Comparison of ENCODE assay signal across 8 mouse cellular contexts in the genomic region with DNA sequence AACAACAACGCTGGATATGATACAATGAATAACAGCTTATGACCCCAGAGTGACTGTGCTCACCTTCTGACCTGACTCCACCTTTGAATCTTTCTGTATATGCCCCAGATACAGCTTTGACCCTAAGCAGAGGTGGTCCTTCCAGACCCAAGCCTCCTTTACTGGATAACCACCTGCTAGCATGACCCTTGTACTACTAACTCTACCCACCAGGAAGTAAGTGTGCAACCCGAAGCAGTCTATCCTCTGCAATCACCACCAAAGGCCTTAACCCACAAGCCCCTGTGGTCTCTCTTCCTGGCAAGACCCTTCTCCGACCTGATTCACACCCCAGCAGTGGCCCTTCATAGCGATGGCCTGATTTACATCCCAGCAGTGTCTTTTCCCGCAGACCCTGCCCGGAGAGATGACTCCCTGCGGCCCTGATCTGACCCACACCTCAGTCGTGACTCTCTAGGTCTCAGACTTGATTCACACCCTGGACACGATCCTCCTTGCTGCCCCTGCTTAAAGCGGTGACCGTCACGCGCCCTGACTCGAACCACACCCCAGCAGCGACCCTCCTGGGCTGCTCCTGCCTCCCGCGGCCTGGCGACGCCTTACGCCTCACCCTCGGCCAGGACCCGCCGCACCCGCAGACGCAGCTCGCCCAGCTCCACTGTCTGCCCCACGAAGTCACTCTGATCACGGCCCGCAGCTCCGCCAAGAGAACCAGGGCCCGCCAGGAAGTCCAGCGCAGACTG. TPM values are rescaled to one million over a fixed set of nuclear protein-coding genes. Genes with fewer than 3 reads are reported as not detected.
A peak's percentile ranks its signal among the peaks of the same experiment; 100 is the strongest.
DNase-seq lines count a peak whose midpoint lies in the region; ATAC-seq lines count a peak whose summit lies in the region.

No protein-coding gene starts in this region.

- WGBS in forebrain, embryonic 12.5 days: 3% methylated on average over 32 of the region's 32 CpGs
- 1% methylated on average over 32 of the region's 32 CpGs for WGBS in liver, embryonic 12.5 days (ENCODE audit: insufficient replicate concordance)
- 2% methylated on average over 32 of the region's 32 CpGs for WGBS in stomach, embryonic 14.5 days

- ATAC-seq in forebrain, embryonic 12.5 days (ENCODE audit: low FRiP score): peak; percentile 83
- ATAC-seq in liver, embryonic 12.5 days: peak; percentile 87
- ATAC-seq in stomach, embryonic 14.5 days (ENCODE audit: insufficient number of reproducible peaks, insufficient read depth, low FRiP score, low read depth): peak; percentile 89

- peaks cover 7% of the 10 kb centered on the region for H3K36me3 ChIP-seq in forebrain, embryonic 12.5 days (replicated peaks)
- H3K36me3 ChIP-seq in liver, embryonic 12.5 days: peaks cover 14% of the 10 kb centered on the region
- H3K36me3 ChIP-seq in stomach, embryonic 14.5 days (ENCODE audit: control insufficient read depth, insufficient read depth, low read length): peaks cover 7% of the 10 kb centered on the region

- peak overlapping the region; percentile 85 for H3K27ac ChIP-seq in forebrain, embryonic 12.5 days
- H3K27ac ChIP-seq in liver, embryonic 12.5 days: peak overlapping the region; percentile 85
- peak overlapping the region; percentile 49 for H3K27ac ChIP-seq in stomach, embryonic 14.5 days (ENCODE audit: low read length)

- DNase-seq in layer of hippocampus, adult 11-12 months (ENCODE audit: low spot score): peak; percentile 31
- DNase-seq in layer of hippocampus, postnatal 36 days: no peak
- peak; percentile 41 for DNase-seq in MEL-GATA-1-ER (ENCODE audit: extremely low read depth, low read depth)
- no peak for DNase-seq in layer of hippocampus, postnatal 25 days (ENCODE audit: extremely low spot score in 1 of 2, low spot score in 1 of 2)
- no peak for DNase-seq in layer of hippocampus, adult 8-10 months (ENCODE audit: low spot score in 2 of 2)

- H3K4me3 ChIP-seq in forebrain, embryonic 12.5 days (replicated peaks): peak overlapping the region; percentile 65
- H3K4me3 ChIP-seq in liver, embryonic 12.5 days: peak overlapping the region; percentile 76
- peak overlapping the region; percentile 89 for H3K4me3 ChIP-seq in stomach, embryonic 14.5 days (ENCODE audit: low read depth, low read length)

- H3K4me1 ChIP-seq in forebrain, embryonic 12.5 days: peaks cover 22% of the 10 kb centered on the region
- peaks cover 51% of the 10 kb centered on the region for H3K4me1 ChIP-seq in liver, embryonic 12.5 days
- H3K4me1 ChIP-seq in stomach, embryonic 14.5 days (ENCODE audit: control insufficient read depth, insufficient read depth, low read length): peaks cover 6% of the 10 kb centered on the region

- no peaks in the 10 kb centered on the region for H3K27me3 ChIP-seq in forebrain, embryonic 12.5 days
- no peaks in the 10 kb centered on the region for H3K27me3 ChIP-seq in liver, embryonic 12.5 days (replicated peaks)
- H3K27me3 ChIP-seq in stomach, embryonic 14.5 days (ENCODE audit: control insufficient read depth, insufficient read depth, low read length): no peaks in the 10 kb centered on the region

- H3K9me3 ChIP-seq in forebrain, embryonic 12.5 days: no peaks in the 10 kb centered on the region
- H3K9me3 ChIP-seq in liver, embryonic 12.5 days (replicated peaks): no peaks in the 10 kb centered on the region
- no peaks in the 10 kb centered on the region for H3K9me3 ChIP-seq in stomach, embryonic 14.5 days (ENCODE audit: control insufficient read depth, low read depth, low read length)

- H3K4me2 ChIP-seq in forebrain, embryonic 12.5 days: peak overlapping the region; percentile 91
- H3K4me2 ChIP-seq in liver, embryonic 12.5 days: peak overlapping the region; percentile 89
- H3K4me2 ChIP-seq in stomach, embryonic 14.5 days (replicated peaks; ENCODE audit: low read depth, low read length): peak overlapping the region; percentile 96

- H3K9ac ChIP-seq in forebrain, embryonic 12.5 days: peak overlapping the region; percentile 77
- H3K9ac ChIP-seq in liver, embryonic 12.5 days: peak overlapping the region; percentile 84
- peak overlapping the region; percentile 89 for H3K9ac ChIP-seq in stomach, embryonic 14.5 days (replicated peaks; ENCODE audit: low read depth, low read length)

RNA-seq across cellular contexts. Expression of a gene that starts 0.5 kb away (rescaled TPM):
- total RNA-seq in layer of hippocampus, postnatal 36 days (2021): 10 to 100 TPM; 89.4 to 97.6 TPM
- 57.7 and 61.0 TPM in 2 replicates for polyA plus RNA-seq in forebrain, embryonic 12.5 days (2016; fragmentation: Nextera tagmentation; extraction: Ambion mirVana)
- 42.1 and 42.8 TPM in 2 replicates for polyA plus RNA-seq in liver, embryonic 12.5 days (2016; fragmentation: Nextera tagmentation; extraction: Ambion mirVana)
- 49.9 and 50.4 TPM in 2 replicates for polyA plus RNA-seq in stomach, embryonic 14.5 days (2014; fragmentation: Nextera tagmentation; extraction: Ambion mirVana)
- 100 to 1,000 TPM in 1 of 2 experiments, 10 to 100 TPM in 1; 95.7 to 103 TPM for total RNA-seq in layer of hippocampus, postnatal 25 days (2021)
- total RNA-seq in layer of hippocampus, adult 8-10 months (2022): 100 to 1,000 TPM in 2 of 4 experiments, 10 to 100 TPM in 2; 94.1 to 111 (median 102) TPM

RNA-seq across cellular contexts. Expression of a gene that starts 0.5 kb away (rescaled TPM):
- total RNA-seq in layer of hippocampus, postnatal 36 days (2021): 10 to 100 TPM; 40.1 to 43.0 TPM
- 19.6 and 20.0 TPM in 2 replicates for polyA plus RNA-seq in forebrain, embryonic 12.5 days (2016; fragmentation: Nextera tagmentation; extraction: Ambion mirVana)
- 16.1 and 17.8 TPM in 2 replicates for polyA plus RNA-seq in liver, embryonic 12.5 days (2016; fragmentation: Nextera tagmentation; extraction: Ambion mirVana)
- 34.3 and 35.2 TPM in 2 replicates for polyA plus RNA-seq in stomach, embryonic 14.5 days (2014; fragmentation: Nextera tagmentation; extraction: Ambion mirVana)
- total RNA-seq in layer of hippocampus, postnatal 25 days (2021): 10 to 100 TPM; 39.6 to 47.4 TPM
- 10 to 100 TPM; 39.5 to 44.9 (median 42.5) TPM for total RNA-seq in layer of hippocampus, adult 8-10 months (2022)

RNA-seq across cellular contexts. Expression of a gene that starts 31.1 kb away (rescaled TPM):
- total RNA-seq in layer of hippocampus, postnatal 36 days (2021): 10 to 100 TPM; 13.9 to 16.0 TPM
- polyA plus RNA-seq in forebrain, embryonic 12.5 days (2016; fragmentation: Nextera tagmentation; extraction: Ambion mirVana): 9.5 and 9.6 TPM in 2 replicates
- polyA plus RNA-seq in liver, embryonic 12.5 days (2016; fragmentation: Nextera tagmentation; extraction: Ambion mirVana): 5.9 TPM in 2 replicates
- 13.4 and 18.0 TPM in 2 replicates for polyA plus RNA-seq in stomach, embryonic 14.5 days (2014; fragmentation: Nextera tagmentation; extraction: Ambion mirVana)
- total RNA-seq in layer of hippocampus, postnatal 25 days (2021): 10 to 100 TPM; 10.4 to 19.6 TPM
- 10 to 100 TPM; 17.4 to 27.3 (median 22.4) TPM for total RNA-seq in layer of hippocampus, adult 8-10 months (2022)

RNA-seq across cellular contexts. Expression of a gene that starts 40.4 kb away (rescaled TPM):
- total RNA-seq in layer of hippocampus, postnatal 36 days (2021): 10 to 100 TPM; 52.6 to 55.0 TPM
- 19.7 and 20.7 TPM in 2 replicates for polyA plus RNA-seq in forebrain, embryonic 12.5 days (2016; fragmentation: Nextera tagmentation; extraction: Ambion mirVana)
- polyA plus RNA-seq in liver, embryonic 12.5 days (2016; fragmentation: Nextera tagmentation; extraction: Ambion mirVana): 6.2 and 7.1 TPM in 2 replicates
- 9.1 and 11.6 TPM in 2 replicates for polyA plus RNA-seq in stomach, embryonic 14.5 days (2014; fragmentation: Nextera tagmentation; extraction: Ambion mirVana)
- 10 to 100 TPM; 44.5 to 54.9 TPM for total RNA-seq in layer of hippocampus, postnatal 25 days (2021)
- 10 to 100 TPM; 52.6 to 61.4 (median 58.7) TPM for total RNA-seq in layer of hippocampus, adult 8-10 months (2022)

RNA-seq across cellular contexts. Expression of a gene that starts 46.3 kb away (rescaled TPM):
- total RNA-seq in layer of hippocampus, postnatal 36 days (2021): 1 to 10 TPM; 1.2 TPM
- 1.2 TPM in 2 replicates for polyA plus RNA-seq in forebrain, embryonic 12.5 days (2016; fragmentation: Nextera tagmentation; extraction: Ambion mirVana)
- 12.7 and 12.9 TPM in 2 replicates for polyA plus RNA-seq in liver, embryonic 12.5 days (2016; fragmentation: Nextera tagmentation; extraction: Ambion mirVana)
- 1.1 and 1.9 TPM in 2 replicates for polyA plus RNA-seq in stomach, embryonic 14.5 days (2014; fragmentation: Nextera tagmentation; extraction: Ambion mirVana)
- 1 to 10 TPM; 1.2 to 1.6 TPM for total RNA-seq in layer of hippocampus, postnatal 25 days (2021)
- total RNA-seq in layer of hippocampus, adult 8-10 months (2022): 1 to 10 TPM; 1.0 to 1.8 (median 1.5) TPM

Comparison
In these comparisons a context has a peak if more than half of its experiments do, and no peak if none do; other contexts are left out.
1. DNase-seq: peak in layer of hippocampus, adult 11-12 months (single experiment) and MEL-GATA-1-ER (single experiment); none in layer of hippocampus, postnatal 36 days (0 of 2), layer of hippocampus, postnatal 25 days (0 of 2) and layer of hippocampus, adult 8-10 months (0 of 2).
2. Peak in every context shown above with its lines, with median percentiles within 50 percentile points of each other: ATAC-seq, H3K27ac ChIP-seq, H3K4me2 ChIP-seq, H3K4me3 ChIP-seq and H3K9ac ChIP-seq.